Comparison of ENCODE assay signal across 12 mouse cellular contexts in the genomic region with DNA sequence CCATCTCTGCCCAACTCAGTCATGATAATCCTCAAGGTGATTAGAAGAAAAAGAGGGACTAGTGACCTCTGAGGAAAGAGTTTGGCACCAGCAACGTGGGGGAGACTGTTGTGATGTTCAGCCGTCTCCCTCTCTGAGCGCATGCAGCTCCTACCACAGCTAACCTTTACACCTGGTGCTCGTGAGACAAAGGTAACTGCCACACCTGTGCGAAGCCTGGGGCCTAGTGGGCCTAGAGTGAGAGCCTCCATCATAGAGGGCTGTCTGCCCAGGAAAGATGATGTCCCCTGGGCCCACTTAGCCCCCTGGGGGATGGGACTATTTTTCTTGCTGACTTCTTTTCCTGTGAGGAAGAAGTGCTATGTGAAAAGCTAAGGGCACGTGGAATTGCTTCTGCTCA. TPM values are rescaled to one million over a fixed set of nuclear protein-coding genes. Genes with fewer than 3 reads are reported as not detected.
DNase-seq lines count a peak whose midpoint lies in the region.
"Had no signal": no experiment of that assay in that cellular context is flagged by ENCODE, and none has a peak within 500 bp of the region (broad histone marks: within the 10 kb centered on the region; RNA-seq: fewer than 3 reads in every experiment).

No protein-coding gene starts in this region.

- intact Hi-C loops in heart, postnatal 36 days (cut with DNase I), result no loop called here

- DNase-seq in heart, adult 11 months, result peak; percentile 86
- no peak for DNase-seq in heart, postnatal 36 days
- DNase-seq: adrenal gland, adult 2 months; adrenal gland, postnatal 10 days; adrenal gland, postnatal 25 days; B cell, adult 2 months; cerebellum, adult 11 months; cerebellum, adult 11-12 months; cerebellum, adult 18-20 months; cerebellum, adult 2 months had no signal

RNA-seq across cellular contexts. Expression of gene Prlr, which starts 36.2 kb away (rescaled TPM):
- 1 to 10 TPM; 2.6 to 3.2 TPM for total RNA-seq in heart, postnatal 36 days (2021)
- total RNA-seq: CH12.LX, MEL had no signal
